Mouse (Mus musculus) embryonic stem cell, embryonic (primary cell): ENCODE results near the gene Gpr68.

ENCODE experiments used
- CTCF ChIA-PET, 4 experiments: fragments of 300-600 bp in 2 of 4; fragments of 350-600 bp in 2 of 4; sonication (Branson Sonifier 250); formaldehyde crosslinking; loops; one replicate each; lab custom pipeline; 2022; ENCODE audit warnings: inconsistent platforms in 2 of 4; lab: Charles Lee
- POLR2A ChIA-PET, 4 experiments: fragments of 300-600 bp in 2 of 4; fragments of 350-600 bp in 2 of 4; sonication (Branson Sonifier 250); formaldehyde crosslinking; loops; one replicate each; lab custom pipeline; 2022; ENCODE audit warnings: antibody characterized with exemption in 4 of 4, inconsistent platforms in 1 of 4; lab: Charles Lee

Gene Gpr68

DNA sequence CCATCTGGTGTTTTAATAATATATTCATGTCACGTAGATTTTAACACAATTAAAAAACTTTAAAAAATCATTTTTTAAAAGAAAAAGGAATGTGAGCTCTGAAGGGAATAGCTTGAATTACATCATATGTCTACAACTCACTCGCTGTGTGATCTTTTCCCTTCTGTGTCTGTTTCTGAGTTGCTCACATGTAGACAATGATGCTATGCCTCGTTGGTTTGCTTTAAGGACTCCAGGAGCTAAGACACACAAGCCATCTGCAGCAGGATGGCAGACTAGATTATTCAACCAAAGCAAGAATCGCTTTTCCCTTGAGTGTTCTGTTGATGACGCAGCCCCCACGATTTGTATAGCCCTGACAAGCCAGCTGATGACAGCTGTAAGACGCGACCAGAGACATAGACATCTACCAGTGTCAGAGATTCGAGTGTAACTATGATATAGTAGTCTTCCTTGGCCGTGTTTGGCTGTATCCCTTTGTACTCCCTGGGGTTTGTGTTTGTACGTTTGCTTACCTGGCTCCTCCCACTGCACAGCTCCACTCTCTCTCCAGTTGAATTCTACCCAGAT, 42.4 kb downstream of the Gpr68 start:
- POLR2A ChIA-PET = interaction anchor here in 2 of 4 experiments (0.5 to 0.8 kb wide), 3 partner anchors 9 to 61 kb away, joined by 3 to 5 read pairs (median 3); no protein-coding TSS in a partner anchor
- CTCF ChIA-PET = interaction anchor here in 2 of 4 experiments (0.5 to 1.5 kb wide), 2 partner anchors 16 to 58 kb away, joined by 3 to 5 read pairs; no protein-coding TSS in a partner anchor

DNA sequence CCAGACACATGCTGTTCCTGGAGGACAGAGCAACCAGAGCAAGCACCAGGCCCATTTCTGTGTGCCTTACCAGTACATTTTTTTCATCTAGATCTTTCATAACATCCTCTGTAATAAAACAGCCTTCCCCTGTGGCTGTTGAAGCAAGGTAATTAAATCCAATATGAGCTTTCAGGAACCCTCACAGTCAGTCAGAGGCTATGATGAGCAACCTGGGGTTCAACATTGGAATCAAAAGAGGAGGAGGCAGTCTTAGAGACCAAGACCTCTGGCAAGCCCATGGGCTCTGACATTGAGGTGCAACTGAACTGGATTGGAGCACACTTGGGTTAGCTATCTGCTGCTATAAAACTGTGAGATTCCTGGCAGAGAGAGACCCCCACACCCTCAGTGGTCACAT, 42.9 kb downstream of the Gpr68 start:
- POLR2A ChIA-PET = interaction anchor here in 1 of 4 experiments (0.8 kb wide), 1 partner anchor 8 kb away, joined by 3 read pairs; no protein-coding TSS in a partner anchor
- CTCF ChIA-PET = interaction anchor here in 2 of 4 experiments (0.5 to 1.5 kb wide), 2 partner anchors 16 to 59 kb away, joined by 3 to 5 read pairs; no protein-coding TSS in a partner anchor

DNA sequence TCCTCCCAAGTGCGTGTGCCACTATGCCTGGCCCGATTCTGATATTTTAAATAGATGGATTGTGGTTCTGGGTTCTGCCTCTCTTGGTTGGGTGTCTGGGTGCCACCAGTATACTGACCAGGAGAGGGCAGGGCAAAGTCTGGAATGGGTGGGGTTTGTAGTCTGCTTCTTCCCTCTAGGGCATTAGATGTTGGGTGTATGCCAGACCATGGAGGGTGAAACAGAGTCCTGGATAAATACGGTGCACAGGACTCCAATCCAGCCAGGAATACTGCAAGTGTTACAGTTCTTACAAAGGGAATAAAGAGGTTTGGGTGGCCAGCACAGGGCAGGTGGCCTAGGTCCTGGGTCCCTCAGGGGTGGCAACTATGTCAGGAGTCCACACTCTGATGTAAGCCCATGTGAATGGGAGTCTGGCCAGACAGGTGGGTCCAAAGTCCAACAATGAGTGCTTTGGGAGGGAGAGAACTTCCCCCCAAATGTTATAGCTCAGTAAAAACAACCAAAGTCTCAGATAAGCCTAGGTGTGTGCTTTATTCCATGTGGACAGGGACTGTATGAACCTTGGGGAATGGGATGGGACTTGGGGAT, 45.0 kb downstream of the Gpr68 start:
- POLR2A ChIA-PET = no interaction called here

DNA sequence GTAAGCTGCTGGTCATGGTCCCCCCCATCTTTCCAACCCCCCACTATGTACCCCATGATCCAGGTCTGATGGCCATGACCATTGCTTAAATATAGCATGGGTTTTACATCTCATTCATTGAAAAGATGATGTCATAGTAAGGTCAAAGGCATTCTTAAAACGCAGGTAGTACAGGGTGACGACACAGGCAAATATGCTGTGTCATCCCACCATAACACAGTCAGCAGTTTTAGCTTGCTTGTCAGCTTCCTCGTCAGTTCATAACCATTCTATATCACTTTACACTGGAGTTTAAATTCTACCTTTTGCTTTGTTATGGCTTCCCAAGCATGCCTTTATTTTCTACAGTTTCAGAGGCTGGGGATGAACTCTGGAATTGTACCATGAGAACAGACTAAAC, 45.7 kb downstream of the Gpr68 start:
- ChIA-PET POLR2A (interaction anchor here in 1 of 4 experiments (0.6 kb wide), 1 partner anchor 16 kb away, joined by 3 read pairs; no protein-coding TSS in a partner anchor), CTCF (interaction anchor here in 1 of 4 experiments (1.0 to 1.1 kb wide), 2 partner anchors 21 to 90 kb away, joined by 3 to 5 read pairs; no protein-coding TSS in a partner anchor)

More for the DNA sequence above, 45.0 kb downstream of the Gpr68 start:
- CTCF ChIA-PET = no interaction called here

DNA sequence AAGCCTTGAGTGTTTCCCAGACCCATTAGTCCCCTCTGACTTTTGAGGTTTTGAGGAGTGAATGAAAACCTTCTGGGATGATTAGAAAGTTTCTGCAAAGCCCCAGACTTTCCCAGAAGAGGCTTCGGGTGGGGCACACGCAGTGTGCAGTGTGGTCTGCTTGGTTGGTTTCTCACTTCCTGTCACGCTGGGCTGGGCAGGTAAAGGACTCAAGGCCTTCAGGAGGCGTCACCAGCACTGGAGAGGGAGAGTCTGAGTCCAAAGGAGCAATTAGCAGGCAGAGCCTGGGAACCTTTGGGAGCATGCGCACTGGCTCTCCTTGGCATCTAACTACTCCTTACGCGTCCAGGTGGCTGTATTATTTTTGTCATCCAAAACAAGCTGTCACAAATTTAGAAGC, 50.2 kb downstream of the Gpr68 start:
- POLR2A ChIA-PET = interaction anchor here in 2 of 4 experiments (0.9 to 2.0 kb wide), 3 partner anchors 8 to 53 kb away, joined by 3 to 5 read pairs (median 4); no protein-coding TSS in a partner anchor
- CTCF ChIA-PET = interaction anchor here in 2 of 4 experiments (1.9 to 2.0 kb wide), 2 partner anchors 9 kb away, joined by 7 to 8 read pairs; no protein-coding TSS in a partner anchor

DNA sequence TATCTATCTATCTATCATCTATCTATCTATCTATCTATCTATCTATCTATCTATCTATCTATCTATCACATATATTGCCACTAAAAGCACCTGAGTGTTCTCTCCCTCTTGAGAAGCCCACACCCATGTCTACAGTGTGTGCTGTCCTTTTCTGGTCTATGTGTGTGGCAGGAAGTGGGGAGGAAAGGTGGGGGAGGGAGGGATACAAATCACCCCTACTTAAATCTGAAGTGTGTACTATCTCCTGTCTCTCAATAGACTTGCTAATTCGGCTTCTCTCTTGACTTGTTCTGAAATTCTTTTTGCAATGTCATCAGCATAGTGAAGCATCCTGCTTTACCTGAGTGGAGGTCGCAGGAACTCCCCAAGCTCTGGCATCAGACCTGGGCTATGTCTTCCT, 51.7 kb downstream of the Gpr68 start:
- POLR2A ChIA-PET = interaction anchor here in 2 of 4 experiments (0.8 to 1.3 kb wide), 2 partner anchors 9 to 21 kb away, joined by 3 to 4 read pairs; no protein-coding TSS in a partner anchor

DNA sequence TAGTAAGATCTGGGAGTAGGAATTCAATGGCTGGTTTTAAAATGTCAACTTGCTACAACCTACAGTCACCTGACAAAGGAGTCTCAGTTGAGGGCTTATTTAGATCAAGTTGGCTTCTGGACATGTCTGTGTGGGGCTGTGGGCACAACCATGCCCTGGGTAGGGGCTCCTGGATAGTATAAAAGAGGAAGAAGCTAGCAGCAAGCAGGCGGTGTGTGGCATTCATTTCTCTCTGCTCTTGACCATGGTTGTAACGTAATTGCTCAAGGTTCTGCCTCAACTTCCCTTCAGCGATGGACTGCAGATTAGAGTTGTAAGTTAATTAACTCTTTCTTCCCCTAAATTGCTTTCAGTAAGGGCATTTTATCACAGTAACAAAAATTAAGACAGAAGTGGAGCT, 55.6 kb downstream of the Gpr68 start:
- POLR2A ChIA-PET = interaction anchor here in 1 of 4 experiments (0.6 kb wide), 1 partner anchor 102 kb away, joined by 4 read pairs; no protein-coding TSS in a partner anchor
- CTCF ChIA-PET = no interaction called here

More for the DNA sequence above, 51.7 kb downstream of the Gpr68 start:
- CTCF ChIA-PET = interaction anchor here in 1 of 4 experiments (0.6 kb wide), 1 partner anchor 192 kb away, joined by 4 read pairs; no protein-coding TSS in a partner anchor

DNA sequence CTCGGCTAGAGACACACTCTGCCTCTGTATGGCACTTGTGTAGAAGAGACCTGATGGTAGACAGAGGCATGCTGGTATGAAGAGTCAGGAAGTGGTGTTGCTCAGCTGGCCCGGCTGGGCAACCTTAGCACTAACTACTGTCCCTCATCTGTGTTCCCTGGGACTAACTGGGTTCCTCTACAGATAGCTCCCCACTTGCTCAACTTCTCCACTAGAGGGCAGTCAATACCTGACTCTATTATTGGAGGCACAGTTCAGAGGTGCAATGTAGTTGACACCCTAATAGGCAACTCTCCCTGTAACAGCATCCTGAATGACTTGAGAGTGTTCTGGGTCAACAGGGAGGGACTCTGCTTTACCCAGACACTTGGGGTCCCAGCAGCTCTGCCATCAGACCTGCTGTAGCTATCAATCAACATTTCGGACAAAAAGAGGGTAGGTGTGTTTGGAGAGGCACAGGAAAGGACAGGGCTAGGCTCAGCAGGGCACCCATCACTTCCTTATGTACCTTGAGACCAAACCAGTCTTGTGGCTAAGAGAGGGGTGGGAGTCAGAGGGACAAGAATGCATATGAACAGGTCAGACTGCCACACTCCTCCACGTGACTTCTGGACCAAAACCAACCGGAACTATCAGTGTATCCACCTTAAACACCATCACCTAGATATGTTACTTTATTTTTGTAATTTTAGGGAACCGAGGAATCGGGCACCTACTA, 58.4 kb downstream of the Gpr68 start:
- CTCF ChIA-PET = interaction anchor here (0.5 to 3.1 kb wide), 91 partner anchors 8 to 915 kb away, joined by 3 to 32 read pairs (median 4); partner anchors contain the start of genes Ccdc88c (in 3 of the 4) and Gpr68 (in 2 of the 4)
- POLR2A ChIA-PET = interaction anchor here in 3 of 4 experiments (0.5 to 2.1 kb wide), 15 partner anchors 9 to 315 kb away, joined by 3 to 6 read pairs (median 3); partner anchors contain the start of gene Ccdc88c (in 1 of the 3)

DNA sequence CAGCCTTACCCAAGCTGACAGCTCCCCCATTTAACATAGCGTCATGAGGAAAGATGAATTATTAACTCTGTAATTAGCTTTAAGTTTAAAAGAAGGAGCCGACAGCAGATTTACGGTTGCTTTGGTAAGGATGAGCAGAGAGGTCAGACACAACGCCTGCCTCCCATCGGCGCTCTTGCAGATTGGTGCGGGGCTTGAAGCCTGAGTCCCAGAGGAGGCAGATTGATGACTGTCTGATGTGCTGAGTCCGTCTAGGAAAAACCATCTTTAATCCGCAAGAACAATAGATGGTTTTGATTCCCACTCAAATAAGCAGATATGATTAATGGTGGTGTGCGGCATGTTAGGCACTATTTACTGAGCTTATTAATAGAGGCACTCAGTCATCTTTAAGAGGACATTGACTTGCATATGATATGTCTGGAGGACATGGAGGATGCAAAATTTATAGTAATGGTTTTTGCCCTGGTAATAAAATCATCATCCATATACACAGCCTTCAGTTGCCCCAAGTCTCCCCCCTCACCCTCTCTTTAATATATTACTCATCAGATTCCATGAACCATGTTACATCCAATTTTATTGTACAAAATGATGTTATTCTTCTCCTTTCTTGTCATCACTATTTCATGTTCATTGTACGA, 60.4 kb downstream of the Gpr68 start:
- CTCF ChIA-PET = interaction anchor here in 2 of 4 experiments (0.6 to 3.1 kb wide), 3 partner anchors 80 to 106 kb away, joined by 3 to 32 read pairs (median 5); no protein-coding TSS in a partner anchor
- POLR2A ChIA-PET = interaction anchor here in 1 of 4 experiments (0.7 to 2.1 kb wide), 2 partner anchors 182 to 277 kb away, joined by 3 to 6 read pairs; no protein-coding TSS in a partner anchor

DNA sequence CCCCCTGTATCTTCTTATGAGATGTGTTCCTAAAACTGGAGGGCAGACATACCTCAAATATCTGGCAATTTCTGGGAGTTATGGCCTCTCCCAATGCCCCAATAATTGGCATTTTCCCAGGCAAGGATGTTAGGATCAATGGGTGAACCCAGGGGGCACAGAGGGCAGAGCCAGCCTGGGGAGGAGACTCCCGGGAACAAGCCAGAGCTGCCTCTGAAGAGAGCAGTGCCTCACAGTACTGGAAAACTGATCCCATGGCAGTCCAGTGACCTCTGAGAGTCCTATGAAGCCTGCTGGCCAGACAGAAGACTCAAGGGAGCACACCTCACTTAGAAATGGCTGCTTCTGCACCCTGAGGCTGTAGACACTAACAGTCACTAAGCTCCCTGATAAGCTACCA, 61.4 kb downstream of the Gpr68 start:
- ChIA-PET POLR2A (no interaction called here), CTCF (interaction anchor here in 2 of 4 experiments (0.5 to 1.4 kb wide), 4 partner anchors 79 to 676 kb away, joined by 3 to 7 read pairs (median 4); no protein-coding TSS in a partner anchor)

DNA sequence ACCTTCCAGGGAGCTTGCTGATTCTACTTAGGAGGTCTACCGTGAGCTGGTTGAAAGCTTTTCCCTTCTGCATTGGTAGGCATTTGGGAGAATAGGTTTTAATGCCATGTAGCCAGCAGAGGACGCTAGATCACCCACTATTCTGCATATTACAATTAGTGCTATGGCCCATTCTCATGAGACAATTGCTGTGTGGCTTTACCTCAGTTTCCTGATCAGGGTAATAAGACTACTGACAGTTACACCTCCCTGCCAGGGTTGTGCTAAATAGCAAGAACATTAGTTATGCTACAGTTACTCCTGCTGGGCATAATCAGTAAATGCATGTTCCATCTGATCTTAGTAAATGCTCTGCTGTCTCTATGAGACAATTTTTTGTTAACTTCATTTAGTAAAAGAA, 62.2 kb downstream of the Gpr68 start:
- ChIA-PET CTCF (interaction anchor here (0.5 to 1.4 kb wide), 16 partner anchors 13 to 680 kb away, joined by 3 to 8 read pairs (median 3); partner anchors contain the start of gene Gpr68 (in 1 of the 4)), POLR2A (interaction anchor here in 1 of 4 experiments (0.5 kb wide), 1 partner anchor 17 kb away, joined by 3 read pairs; no protein-coding TSS in a partner anchor)

DNA sequence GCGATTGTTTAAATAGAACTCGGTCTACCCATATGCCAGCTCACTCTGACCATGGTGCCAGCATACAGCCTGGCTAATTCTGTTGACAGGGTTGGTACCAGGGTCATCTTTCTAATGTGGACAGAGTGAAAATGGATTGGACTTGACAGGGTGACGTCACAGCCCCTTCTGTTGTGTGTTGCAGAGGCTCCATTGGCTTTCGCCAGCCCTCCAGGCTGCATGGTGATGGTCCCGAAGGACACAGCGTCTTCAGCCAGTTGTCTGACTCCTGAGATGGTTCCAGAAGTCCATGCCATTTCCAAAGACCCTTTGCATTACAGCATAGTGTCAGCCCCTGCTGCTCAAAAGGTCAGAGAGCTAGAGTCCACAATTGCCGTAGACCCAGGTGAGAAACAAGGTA, 63.5 kb downstream of the Gpr68 start:
- POLR2A ChIA-PET = no interaction called here
- CTCF ChIA-PET = interaction anchor here in 3 of 4 experiments (0.6 to 1.3 kb wide), 4 partner anchors 14 to 679 kb away, joined by 3 to 4 read pairs (median 3); no protein-coding TSS in a partner anchor

DNA sequence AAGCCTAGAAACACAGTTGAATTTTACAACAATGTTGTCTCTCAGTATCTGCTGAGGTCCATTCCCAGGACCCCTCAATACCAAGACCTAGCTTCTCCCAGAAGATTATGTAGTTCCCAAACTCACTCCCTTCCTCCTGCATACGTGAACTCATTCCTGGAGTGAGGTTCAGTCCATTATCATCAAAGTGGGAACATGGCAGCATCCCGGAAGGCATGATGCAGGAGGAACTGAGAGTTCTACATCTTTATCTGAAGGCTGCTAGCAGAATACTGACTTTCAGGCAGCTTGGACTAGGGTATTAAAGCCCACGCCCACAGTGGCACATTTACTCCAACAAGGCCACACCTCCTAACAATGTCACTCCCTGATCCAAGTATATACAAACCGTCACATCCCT, 64.8 kb downstream of the Gpr68 start:
- ChIA-PET CTCF (interaction anchor here (0.6 to 2.7 kb wide), 6 partner anchors 12 to 265 kb away, joined by 3 to 23 read pairs (median 4); partner anchors contain the start of gene Ccdc88c (in 1 of the 4)), POLR2A (interaction anchor here in 1 of 4 experiments (0.7 to 1.6 kb wide), 2 partner anchors 69 to 79 kb away, joined by 3 to 4 read pairs; no protein-coding TSS in a partner anchor)

DNA sequence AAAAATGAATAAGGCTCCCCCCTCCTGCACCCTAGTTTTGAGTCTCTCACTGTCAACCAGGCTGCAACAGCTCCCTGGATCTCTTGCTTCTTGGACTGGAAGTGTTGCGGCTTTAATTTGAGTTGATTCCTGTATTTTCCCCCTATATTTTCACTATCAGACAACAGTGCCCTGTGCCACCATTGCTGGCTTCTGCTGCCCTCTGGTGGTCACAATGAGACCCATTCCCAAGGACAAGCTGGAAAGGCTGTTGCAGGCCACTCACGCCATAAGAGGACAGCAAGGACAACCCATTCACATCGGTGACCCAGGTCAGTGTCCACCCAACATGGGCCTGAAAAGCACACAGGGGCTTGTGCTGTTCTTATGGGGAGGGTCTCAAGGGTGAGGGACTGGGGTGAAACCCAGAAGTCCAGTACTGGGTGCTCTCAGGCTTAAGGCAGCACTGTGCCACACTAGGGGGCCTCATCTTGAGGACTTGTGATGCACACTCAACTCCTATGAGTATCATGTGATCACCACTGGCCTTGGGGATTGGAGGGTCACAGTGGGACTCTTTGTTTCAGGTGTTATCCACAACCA, 66.7 kb downstream of the Gpr68 start:
- POLR2A ChIA-PET = interaction anchor here in 3 of 4 experiments (0.7 to 1.5 kb wide), 3 partner anchors 10 to 117 kb away, joined by 3 to 4 read pairs (median 4); no protein-coding TSS in a partner anchor
- CTCF ChIA-PET = interaction anchor here (0.5 to 2.7 kb wide), 57 partner anchors 8 to 1686 kb away, joined by 3 to 25 read pairs (median 4); partner anchors contain the start of genes Ccdc88c (in 1 of the 4) and Dglucy (in 1 of the 4)

DNA sequence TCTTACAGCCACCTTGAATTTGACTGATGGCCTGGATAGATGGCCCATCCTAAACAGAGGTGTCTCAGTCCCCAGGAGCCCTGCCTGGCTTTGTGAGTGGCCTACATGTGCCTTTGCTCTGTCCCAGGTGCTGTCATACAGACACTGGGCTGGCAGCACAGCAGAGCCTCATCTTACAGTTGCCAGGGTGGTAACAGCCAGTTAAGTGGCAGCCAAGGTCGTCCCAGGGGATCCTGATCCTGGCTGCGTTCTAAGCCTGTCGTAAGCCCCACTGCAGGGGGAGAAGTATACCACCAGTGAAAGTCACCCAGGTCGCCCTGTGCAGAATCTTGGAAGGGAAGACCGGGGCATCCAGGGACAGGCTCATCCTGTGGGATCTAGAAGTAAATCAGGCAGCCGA, 68.1 kb downstream of the Gpr68 start:
- CTCF ChIA-PET = interaction anchor here (0.6 to 2.4 kb wide), 4 partner anchors 9 to 266 kb away, joined by 3 to 11 read pairs (median 5); no protein-coding TSS in a partner anchor
- POLR2A ChIA-PET = interaction anchor here in 2 of 4 experiments (0.6 to 1.5 kb wide), 2 partner anchors 8 to 10 kb away, joined by 3 to 4 read pairs; no protein-coding TSS in a partner anchor

DNA sequence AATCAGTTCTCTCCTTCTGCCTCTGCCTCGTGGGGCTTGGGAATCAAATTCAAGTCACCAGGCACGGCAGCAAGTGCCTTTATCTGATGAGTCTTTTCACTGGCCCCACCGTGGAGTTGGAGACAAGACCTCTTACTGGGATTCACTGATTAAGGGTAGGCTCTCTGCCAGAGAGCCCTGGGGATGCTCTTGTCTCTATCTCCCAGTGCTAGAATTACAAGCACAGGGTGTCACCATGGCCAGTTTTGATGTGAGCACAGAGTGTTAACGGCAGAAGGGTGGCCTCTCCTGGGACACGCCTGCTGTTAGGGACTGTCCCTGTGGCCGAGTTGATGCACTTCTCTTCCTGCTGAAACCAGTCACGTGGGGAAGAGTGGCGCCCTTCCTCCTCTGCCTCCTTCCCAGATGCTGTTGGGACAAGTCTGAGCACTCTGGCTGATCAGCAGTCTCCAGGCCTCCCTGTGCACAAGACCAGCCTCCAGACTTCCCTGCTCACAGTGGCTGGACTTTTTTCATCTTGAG, 68.9 kb downstream of the Gpr68 start:
- POLR2A ChIA-PET = no interaction called here
- CTCF ChIA-PET = no interaction called here
